Mouse (Mus musculus): ENCODE measurements at regions not wholly inside any gene's neighbourhood (a gene's known extent, or its start where the extent isn't known, plus 50 kb on each side); places are given as distances from the start of the nearest gene placed in this dataset.

- DNase-seq (ENCODE audit: low spot score) = no peak
Observed at GRCm38 (mm10) chr16:24143894-24144293, 155.2 kb upstream of the Bcl6 start.

- DNase-seq (ENCODE audit: low spot score) = no peak
Observed at GRCm38 (mm10) chr16:24142915-24143541, 154.4 kb upstream of the Bcl6 start.

GRCm38 (mm10) chr16:24139109-24139508 lies 150.5 kb upstream of the Bcl6 start:
- DNase-seq (ENCODE audit: low spot score) = no peak

- DNase-seq (ENCODE audit: low spot score) = no peak
Observed at GRCm38 (mm10) chr16:24137266-24138033, 148.8 kb upstream of the Bcl6 start.

GRCm38 (mm10) chr16:24136483-24137148 lies 148.0 kb upstream of the Bcl6 start:
- no peak for DNase-seq (ENCODE audit: low spot score)

GRCm38 (mm10) chr16:24135841-24136240 lies 147.2 kb upstream of the Bcl6 start:
- DNase-seq (ENCODE audit: low spot score) = no peak

GRCm38 (mm10) chr16:24135351-24135750 lies 146.7 kb upstream of the Bcl6 start:
- DNase-seq (ENCODE audit: low spot score) = no peak

GRCm38 (mm10) chr16:24134486-24135050 lies 145.9 kb upstream of the Bcl6 start:
- no peak for DNase-seq (ENCODE audit: low spot score)

- DNase-seq (ENCODE audit: low spot score) = no peak
Observed at GRCm38 (mm10) chr16:24130646-24131045, 142.0 kb upstream of the Bcl6 start.

GRCm38 (mm10) chr16:24129701-24130100 lies 141.0 kb upstream of the Bcl6 start:
- DNase-seq (ENCODE audit: low spot score) = no peak

GRCm38 (mm10) chr16:24128566-24128965 lies 139.9 kb upstream of the Bcl6 start:
- DNase-seq (ENCODE audit: low spot score) = no peak

GRCm38 (mm10) chr16:24124766-24125165 lies 136.1 kb upstream of the Bcl6 start:
- DNase-seq (ENCODE audit: low spot score) = no peak

GRCm38 (mm10) chr16:24124083-24124482 lies 135.4 kb upstream of the Bcl6 start:
- no peak for DNase-seq (ENCODE audit: low spot score)

- no peak for DNase-seq (ENCODE audit: low spot score)
Observed at GRCm38 (mm10) chr16:24121633-24122032, 133.0 kb upstream of the Bcl6 start.

- DNase-seq (ENCODE audit: low spot score) = peak; percentile 85
Observed at GRCm38 (mm10) chr16:24120836-24121235, 132.2 kb upstream of the Bcl6 start.

GRCm38 (mm10) chr16:24118487-24118886 lies 129.8 kb upstream of the Bcl6 start:
- DNase-seq (ENCODE audit: low spot score) = no peak

- DNase-seq (ENCODE audit: low spot score) = peak; percentile 11
Observed at GRCm38 (mm10) chr16:24102854-24103690, 114.4 kb upstream of the Bcl6 start.

- DNase-seq (ENCODE audit: low spot score) = no peak
Observed at GRCm38 (mm10) chr16:24097596-24097995, 108.9 kb upstream of the Bcl6 start.

GRCm38 (mm10) chr16:24096076-24096475 lies 107.4 kb upstream of the Bcl6 start:
- DNase-seq (ENCODE audit: low spot score) = no peak

GRCm38 (mm10) chr16:24095630-24096029 lies 107.0 kb upstream of the Bcl6 start:
- no peak for DNase-seq (ENCODE audit: low spot score)

GRCm38 (mm10) chr16:24094566-24094965 lies 105.9 kb upstream of the Bcl6 start:
- DNase-seq (ENCODE audit: low spot score) = no peak

- DNase-seq (ENCODE audit: low spot score) = no peak
Observed at GRCm38 (mm10) chr16:24093624-24094023, 105.0 kb upstream of the Bcl6 start.
